Mouse (Mus musculus) ES-CJ7 (cell line): ENCODE measurements around the gene Cnot10.

ENCODE experiments used
- DNase-seq: peaks from one replicate; pipeline ENCODE4 v3.0.0; 2011; ENCODE audit warnings: low read depth, low spot score

Cnot10 gene

DNA sequence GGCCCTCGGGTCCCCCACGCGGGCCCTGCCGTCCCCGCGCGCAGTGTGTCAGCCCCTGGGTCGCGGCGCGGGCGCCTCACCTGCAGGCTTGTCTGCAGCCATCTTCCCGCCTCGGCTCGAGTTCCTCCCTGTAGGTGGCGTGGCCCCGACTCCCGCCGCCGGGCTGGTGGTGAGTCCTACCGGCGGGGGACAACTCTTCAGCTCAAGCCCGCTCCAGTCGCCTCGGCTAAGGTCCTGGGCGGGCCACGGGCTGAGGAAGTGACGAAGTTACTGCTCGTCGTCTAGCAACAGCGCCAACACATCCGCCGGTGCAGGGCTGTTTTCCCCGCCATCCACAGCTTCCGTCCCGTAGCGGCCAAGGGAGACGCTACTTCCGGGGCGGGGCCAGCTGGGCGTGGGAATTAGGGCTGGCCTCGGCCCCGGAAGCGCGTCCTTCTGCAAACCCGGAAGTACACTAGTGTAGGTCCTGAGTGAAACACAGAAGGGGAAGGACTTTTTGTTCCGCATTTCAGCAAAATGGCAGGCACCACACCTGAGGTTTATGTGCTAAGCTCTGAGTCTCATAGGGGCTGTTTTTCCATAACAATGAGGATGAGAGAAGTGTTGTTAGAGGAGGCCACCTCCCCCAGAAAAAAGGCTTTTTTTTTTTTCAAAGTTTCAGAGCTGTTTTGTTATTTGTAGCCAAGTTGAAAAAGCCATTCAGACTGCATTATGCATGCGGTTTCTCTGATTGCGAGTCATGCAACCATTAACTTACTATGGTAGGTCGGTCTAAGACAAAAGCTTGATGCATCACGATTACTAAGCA, at the start of gene Cnot10:
Cnot10 (minus strand) TSS at position 346 of the 808 bp plus-strand sequence.
- DNase-seq = peak; percentile 99

DNA sequence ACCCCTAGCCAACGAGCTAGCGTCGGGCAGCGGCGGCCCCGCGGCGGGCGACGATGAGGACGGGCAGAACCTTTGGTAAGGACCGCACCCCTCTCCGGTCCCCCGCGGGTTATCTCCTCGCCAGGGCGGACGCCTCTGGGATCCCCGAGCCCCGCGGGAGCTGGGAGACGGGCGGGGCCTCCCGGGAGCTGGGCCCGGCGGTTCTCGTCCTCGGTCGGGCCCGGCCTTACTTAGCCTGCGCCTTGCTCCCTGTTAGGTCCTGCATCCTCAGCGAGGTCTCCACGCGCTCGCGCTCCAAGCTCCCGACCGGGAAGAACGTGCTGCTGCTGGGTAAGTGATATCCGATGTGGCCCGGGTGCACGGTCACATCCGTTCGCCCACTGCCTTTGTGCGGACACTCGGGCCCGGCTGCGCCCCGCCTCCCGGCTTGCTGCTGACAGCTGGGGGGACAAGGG, 49.0 kb upstream of the Cnot10 start:
- no peak for DNase-seq

DNA sequence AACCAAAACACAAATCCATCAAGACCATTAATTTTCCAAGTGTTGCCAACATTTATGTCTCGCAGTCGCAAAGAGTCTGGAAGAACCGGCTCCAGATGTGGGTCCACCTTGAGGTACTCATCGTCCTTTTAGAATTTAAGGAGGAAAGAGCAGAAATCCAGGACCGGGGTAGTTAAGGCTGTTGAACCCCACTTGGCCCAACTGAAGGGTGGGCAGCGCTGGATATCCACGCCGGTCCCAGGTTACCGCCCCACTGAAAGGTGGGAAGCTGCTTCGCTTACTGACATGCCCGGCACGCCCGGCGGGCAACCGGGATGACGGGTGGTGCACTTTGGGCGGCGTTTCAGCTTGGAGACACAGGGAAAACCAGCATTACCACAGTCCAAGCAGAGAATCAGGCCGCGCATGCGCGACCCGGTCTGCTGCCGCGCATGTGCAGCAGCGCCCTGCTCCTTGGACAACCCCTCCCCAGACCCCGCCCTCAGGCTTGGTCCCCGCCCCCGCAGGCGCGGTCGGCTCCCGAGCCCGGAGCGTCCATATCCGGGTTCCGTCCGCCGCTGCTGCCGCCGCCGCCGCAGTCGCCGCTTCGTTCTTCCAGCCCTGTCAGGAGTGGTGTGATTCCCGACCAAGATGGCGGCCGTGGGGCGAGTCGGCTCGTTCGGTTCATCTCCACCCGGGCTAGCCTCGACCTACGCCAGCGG, 48.4 kb upstream of the Cnot10 start, which contains the start of gene Dync1li1:
Dync1li1 (plus strand) TSS at position 539 of the 701 bp plus-strand sequence.
- DNase-seq = peak; percentile 98

DNA sequence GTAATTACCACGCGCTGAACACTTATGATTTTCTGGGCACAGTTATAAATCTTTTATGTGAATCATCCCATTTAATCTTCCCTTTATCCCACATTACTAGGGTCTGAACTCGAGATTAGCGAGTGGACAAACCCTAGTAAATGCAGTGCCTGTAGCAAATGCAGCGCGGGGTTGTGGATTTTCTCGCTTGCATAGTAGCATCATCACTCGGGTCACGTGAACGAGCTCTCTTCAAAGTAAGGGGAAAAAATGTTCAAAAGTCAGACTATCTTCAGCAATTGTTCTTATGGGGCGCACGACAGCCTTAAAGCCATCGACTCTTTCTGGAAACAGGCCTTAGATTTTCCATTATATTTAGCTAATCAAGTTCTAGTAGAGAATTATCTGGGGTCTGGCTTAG, 47.7 kb upstream of the Cnot10 start:
- DNase-seq = no peak

DNA sequence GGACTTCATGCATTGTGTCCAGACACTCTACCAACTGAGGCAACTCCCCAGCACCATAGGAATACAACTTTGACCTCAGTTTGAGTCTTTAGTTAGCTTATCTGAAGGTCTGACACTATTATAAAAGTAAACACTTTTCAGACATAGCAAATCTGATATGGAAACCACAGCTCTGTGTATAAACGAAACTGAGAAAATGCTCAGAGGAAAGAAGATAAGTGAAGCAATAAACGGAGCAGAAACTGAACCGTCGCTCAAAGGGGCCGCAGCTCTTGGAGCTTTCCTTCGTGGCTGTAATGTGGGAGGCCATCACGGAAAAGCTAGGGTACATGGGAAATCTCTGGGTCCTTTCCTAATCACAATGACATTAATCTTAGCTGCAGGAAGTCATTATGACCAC, 46.3 kb upstream of the Cnot10 start:
- no peak for DNase-seq

DNA sequence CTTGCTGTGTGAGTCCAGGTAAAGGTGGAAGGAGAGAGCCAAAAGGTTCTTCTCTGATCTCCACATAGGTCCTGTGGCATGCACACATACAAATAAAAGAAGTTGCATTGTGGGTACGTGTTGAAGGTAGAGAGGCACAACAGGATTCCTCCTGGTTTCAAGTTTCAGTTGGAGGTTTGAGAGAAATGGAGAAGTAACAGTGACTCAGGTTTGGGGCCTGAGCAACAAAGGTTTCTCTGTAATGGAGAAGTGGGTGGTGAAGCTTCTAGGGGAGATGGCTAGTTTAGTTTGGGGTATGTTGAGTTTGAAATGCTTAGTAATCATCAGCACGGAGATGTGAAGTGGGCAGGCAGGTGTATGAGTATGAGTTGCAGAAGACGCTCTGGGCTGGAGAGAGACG, 42.2 kb upstream of the Cnot10 start:
- DNase-seq = no peak

DNA sequence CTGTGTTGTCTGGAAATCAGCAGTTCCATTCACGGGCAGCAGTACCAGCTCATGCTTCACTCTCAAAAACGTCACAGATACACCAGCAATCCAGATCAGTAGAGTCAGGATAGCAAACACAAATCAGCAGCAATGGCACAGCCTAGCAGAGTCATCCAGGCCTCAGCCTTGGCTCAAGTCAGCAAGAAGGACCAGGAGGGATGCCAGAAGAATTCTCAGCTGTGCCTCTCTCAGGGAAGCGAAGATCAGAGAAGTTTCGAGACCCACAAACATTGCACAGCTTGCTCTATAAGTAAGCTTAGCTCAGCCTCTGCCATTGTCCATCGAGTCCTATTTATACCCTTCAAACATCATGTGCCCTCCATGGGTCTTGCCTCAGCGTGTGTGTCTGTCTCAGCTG, 40.5 kb upstream of the Cnot10 start:
- DNase-seq = no peak

DNA sequence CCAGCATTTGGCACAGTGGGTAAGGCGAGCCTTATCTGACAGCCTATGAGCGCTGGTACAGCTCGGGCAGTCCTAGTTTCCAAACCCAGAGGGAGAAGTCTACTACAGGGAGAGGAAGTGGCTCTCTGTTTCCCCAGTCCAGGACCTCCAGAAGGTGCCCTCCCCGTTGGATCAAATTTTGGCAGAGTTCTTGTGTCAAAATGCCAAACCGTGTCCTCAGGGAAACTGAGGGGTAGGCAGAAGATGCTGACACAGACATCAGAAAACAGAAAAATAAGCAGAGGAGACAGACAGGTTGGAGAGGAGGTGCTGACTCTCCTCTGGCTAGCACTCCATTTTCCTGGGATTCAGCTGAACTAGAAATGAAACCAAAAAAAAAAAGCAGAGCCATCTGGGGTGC, 40.0 kb upstream of the Cnot10 start:
- DNase-seq = no peak

DNA sequence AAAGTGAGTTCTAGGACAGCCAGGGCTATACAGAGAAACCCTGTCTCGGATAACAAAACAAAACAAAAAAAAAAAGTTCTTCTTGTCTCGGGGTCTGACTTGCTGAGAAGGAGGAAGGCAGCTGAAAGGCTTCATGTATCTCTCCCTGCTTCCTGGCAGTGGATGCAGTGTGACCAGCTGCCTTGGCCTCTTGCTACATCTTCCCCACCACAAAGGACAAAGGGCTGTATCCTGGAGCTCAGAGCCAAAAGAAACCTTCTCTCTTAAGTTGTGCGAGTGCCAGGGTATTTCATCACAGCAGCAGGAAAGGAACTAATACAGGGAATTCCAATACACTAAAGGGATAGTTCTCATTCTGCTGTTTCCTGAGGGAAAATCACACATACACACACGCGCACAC, 38.6 kb upstream of the Cnot10 start:
- no peak for DNase-seq

DNA sequence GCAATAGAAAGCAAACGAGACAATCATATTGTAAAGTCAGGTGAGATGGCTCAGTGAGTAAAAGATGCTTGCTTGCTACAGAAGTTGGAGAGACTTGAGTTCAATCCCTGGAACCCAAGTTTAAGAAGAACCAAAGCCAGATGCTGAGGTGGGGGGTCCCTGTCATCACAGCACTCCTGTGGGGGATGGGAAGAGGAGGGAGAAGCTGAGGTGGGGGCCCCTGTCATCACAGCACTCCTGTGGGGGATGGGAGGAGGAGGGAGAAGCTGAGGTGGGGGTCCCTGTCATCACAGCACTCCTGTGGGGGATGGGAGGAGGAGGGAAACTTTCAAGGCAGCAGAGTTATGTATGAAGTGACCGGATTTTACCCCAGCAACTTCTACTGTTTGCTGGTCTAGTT, 33.6 kb upstream of the Cnot10 start:
- no peak for DNase-seq

DNA sequence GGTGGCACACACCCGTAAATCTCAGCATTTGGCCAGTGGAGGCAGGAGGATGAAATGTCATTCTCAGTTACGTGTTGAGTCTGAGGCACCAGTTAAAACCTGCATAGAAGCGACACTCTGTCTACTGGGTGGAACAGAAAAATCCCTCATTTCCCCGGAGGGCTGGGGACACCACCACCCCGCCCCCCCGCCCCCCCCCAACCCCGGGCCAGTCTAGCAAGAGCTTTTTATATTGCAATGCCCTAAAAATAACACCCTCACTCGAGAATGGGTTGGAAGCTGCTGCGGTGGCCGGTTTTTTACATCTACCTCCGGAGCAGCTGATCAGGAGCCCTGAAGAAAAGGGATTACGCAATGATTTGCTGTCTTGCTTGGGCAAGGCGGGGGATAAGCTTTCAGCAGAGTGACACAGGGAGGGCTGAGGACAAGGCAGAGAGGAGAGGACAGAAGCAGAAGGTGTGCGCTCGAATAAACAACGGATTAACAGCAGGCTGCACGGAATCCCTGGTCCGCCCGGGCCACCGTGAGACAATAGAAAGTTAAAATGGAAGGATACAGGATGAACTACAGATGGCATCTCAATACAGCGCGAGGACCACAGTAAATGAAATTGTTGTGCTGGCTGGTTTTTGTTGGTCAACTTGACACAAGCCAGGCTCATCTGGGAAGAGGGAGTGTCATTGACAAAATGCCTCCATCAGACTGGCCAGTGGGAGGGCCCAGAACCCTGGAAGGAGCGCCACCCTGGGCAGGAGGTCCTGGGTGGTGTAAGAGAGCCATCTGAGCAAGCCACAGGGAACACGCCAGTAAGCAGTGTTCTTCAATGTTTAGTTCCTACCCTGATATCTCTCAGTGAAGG, 32.9 kb upstream of the Cnot10 start:
- no peak for DNase-seq

DNA sequence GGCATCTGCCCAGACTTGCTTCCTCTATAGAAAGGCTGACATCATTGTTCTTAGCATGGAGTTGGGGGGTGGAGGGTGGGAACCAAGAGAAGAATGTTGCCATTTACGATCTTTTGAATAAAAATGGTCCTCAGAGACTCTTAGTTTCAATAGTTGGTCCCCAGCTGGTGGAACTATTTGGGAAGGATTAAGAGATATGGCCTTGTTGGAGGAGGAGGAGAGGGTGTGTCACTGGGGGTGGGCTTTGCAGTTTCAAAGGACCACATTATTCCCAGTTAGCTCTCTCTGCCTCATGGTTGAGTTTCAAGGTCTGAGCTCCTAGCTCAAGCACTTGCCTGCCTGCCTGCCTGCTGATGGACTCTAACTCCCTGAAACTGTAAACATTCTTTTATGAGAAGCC, 32.0 kb upstream of the Cnot10 start:
- DNase-seq = no peak

DNA sequence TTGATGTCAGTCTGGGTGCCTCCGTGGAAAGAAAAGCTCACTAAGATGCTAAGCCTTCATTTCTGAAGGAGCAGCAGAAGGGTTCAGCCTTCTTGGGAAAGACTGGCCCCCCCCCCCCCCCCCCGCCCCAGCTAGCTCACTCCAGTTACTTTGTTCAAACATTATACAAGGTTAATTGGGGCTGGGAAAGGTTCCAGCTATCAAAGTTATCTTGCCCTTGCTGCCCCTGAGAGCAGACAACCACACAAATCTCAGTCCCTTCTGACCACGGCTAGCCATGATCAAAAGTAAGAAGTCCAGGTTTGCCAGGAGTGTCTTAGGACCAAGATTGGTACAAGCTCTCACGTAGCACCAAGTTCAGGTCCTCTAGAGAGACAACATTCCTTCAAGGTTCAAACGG, 29.0 kb upstream of the Cnot10 start:
- DNase-seq = no peak

DNA sequence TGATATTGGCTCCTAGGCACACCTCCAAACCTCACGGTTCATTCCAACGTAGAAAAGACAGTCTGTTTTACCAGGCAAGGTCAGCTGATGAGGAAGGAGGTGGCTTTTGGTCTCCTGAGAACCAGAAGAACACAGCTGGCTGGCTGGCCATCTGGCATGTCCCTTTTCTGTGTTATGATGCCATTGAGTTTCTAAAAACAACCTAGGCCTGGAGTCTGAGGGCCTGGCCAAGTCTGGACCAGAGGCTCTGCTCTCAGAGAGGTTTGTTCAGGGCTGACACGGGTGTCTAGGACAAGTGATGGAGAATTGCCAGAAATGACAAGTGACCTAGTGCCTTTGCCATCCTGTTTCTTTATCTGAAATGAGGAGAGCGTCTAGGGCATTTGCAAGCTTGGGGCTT, 28.1 kb upstream of the Cnot10 start:
- no peak for DNase-seq

DNA sequence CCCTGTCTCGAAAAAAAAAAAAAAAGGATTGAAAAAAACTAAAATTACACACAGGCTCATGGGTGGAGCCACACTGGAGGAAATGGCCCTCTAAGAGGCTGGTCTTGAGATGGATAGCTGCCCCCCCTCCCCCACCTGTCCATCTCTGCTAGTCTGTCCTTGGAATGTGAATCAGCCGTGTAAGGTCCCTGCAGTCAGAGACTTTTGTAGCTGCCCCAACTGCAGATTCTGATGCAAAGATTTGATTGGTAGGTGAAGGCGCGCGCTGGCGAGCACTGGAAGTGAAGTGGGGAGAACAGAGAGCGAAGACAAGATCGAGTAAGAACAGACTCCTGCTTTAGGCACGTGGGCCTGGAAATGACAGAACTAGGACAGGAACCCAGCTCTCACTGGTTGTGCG, 26.9 kb upstream of the Cnot10 start:
- DNase-seq = peak; percentile 64

DNA sequence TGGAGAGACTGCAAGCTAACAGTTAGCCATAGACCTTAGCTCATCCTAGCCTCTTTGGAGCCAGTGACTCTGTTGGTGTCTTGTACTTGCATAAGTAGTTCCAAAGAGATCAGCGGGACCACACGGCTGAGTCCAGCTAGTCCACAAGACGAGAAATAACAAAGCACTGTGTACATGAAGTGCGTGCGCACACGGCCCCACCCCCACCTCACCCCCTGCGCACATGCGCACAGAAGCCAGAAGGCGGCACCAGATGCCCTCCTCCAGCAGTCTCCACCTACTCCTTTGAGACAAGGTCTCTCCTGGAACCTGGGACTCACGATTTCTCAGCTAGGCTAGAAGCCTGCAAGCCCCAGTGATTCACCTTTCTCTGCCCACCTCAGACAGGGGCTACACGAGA, 23.8 kb upstream of the Cnot10 start:
- DNase-seq = peak; percentile 93

DNA sequence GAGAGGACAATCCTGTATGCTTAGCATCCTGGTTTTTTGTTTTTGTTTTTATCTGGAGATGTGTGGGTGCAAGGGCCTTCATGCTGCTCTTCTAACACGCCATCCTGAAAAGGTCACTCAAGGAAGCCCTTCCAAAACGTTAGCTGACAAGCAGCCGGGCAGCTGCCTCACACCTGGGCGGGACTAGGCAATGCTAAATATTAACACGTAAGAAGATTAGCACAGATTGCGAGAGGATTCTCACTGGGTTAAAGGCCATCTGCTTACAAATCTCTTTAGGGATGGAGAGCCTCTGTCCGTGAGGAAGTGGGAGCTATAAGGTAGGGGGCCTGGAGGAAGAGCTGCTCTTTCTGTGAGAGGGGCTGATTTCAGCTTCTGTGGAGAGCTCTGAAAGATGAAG, 22.0 kb upstream of the Cnot10 start:
- no peak for DNase-seq

DNA sequence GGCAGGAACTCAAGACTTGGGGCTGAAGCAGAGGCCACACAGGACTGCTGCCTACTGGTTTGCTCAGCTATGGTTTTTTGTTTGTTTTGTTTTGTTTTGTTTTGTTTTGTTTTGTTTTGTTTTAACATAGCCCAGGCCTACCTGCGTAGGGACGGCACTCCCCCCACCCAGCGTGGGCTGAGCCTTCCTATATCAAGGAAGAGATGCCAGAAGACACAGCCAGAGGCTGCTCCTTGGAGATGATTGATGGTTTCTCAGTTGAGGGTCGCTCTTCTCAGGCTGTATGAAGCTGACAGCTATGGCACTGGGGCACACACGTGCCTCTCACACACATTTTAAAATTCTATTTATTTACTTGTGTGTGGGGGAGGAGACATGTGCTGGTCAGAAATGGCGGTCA, 21.0 kb upstream of the Cnot10 start:
- no peak for DNase-seq

DNA sequence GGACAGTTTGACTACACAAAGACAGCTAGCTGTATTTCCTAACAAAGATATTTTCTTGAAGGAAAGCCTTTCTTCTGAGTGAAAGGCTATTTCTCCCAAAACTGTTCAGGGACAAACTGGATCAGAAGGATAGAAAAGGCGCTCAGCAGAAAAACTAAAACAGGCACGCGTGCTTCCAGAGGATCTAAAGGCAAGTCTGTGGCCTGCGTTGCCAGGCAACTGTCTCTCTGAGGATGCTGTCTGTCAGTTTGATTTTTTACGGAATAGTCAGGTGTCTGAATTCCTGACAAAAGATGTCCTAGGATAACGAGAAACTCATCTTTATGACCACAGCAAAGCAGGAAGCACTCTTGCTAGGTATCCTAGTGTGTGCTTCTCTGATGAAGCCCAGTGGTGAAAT, 20.5 kb upstream of the Cnot10 start:
- DNase-seq = no peak

DNA sequence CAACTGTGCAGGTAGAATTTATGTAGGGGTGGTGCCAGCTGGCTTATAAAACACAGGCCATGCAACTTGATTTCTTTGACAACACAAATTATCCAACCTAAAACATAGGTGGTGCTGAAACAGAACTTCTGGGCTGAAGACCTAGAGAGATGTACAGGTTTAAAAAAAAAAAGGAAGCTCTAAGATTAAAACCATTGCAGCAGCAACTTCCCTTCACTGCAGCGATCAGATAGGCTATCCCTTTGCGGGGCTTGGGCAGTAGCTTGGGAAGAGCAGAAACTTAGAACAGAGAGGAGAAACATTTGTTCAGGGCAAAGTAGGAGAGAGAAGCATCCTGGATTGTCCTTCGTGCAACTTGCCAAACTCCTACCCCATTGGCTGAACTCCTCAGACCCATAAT, 16.7 kb upstream of the Cnot10 start:
- no peak for DNase-seq

DNA sequence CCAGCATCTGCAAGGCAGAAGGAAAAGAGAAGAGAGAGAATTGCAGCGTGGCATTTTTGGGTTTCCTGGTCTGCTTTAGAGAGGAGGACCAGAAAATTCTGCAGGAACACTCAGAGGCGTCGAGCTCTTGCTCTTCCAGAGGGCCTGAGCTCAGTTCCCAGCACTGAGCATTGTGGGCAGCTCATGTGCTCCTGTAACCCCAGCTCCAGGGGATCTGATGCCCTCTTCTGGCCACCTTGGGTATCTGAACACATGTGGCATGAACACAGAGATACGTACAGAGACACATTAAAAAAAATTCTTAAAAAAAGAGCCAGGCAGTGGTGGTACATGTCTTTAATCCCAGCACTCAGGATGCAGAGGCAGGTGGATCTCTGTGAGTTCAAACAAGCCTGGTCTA, 15.4 kb upstream of the Cnot10 start:
- DNase-seq = peak; percentile 74

DNA sequence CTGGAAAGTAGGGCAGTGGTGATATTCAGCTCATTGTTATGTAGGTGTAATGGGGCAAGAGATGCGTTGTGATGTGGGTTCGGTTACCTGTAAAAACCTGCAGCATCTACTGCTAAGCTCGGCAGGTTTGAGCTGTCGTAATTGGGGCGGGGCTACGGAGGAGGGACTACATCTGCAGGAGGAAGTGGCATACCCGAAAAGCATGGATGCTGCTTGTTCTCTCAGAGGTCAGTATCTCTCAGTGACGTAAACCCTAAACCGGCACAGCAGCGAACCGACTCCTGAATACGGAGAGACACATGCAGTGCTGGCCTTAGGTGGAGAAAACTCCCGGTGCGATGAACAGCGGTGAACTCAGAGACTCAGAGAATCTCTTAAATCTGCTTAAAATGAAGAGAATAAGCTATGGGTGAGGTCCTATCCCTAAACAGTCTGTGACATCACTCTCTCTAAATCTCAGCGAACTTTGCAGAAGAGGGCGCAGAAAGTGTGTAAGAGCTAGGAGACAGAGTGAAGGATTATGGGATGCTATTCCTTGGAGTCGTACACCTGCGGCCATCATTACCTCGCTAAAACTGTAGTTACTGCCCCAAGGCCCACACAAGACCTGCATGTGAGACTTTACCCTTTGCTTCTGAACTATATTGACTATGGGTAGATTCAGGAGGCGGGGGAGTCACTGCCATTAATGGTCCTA, 11.1 kb upstream of the Cnot10 start:
- peak; percentile 88 for DNase-seq
